Mouse (Mus musculus) brain, adult 10 weeks (tissue): ENCODE data around the gene Oaf. TPM values are rescaled to one million over a fixed set of nuclear protein-coding genes. Genes with fewer than 3 reads are reported as not detected.

Source experiments
- polyA plus RNA-seq: library from polyadenylated mRNA; stranded (reverse); fragments of 350-450 nt; fragmentation: Illumina TruSeq; extraction: RNeasy Lipid Tissue Mini Kit (QIAGEN cat#74804); gene quantifications from one replicate; pipeline ENCODE4 v1.2.3, GENCODE M21; 2015; ENCODE audit warnings: low read depth, low replicate concordance

Oaf gene
- 13.5 TPM for polyA plus RNA-seq

DNA sequence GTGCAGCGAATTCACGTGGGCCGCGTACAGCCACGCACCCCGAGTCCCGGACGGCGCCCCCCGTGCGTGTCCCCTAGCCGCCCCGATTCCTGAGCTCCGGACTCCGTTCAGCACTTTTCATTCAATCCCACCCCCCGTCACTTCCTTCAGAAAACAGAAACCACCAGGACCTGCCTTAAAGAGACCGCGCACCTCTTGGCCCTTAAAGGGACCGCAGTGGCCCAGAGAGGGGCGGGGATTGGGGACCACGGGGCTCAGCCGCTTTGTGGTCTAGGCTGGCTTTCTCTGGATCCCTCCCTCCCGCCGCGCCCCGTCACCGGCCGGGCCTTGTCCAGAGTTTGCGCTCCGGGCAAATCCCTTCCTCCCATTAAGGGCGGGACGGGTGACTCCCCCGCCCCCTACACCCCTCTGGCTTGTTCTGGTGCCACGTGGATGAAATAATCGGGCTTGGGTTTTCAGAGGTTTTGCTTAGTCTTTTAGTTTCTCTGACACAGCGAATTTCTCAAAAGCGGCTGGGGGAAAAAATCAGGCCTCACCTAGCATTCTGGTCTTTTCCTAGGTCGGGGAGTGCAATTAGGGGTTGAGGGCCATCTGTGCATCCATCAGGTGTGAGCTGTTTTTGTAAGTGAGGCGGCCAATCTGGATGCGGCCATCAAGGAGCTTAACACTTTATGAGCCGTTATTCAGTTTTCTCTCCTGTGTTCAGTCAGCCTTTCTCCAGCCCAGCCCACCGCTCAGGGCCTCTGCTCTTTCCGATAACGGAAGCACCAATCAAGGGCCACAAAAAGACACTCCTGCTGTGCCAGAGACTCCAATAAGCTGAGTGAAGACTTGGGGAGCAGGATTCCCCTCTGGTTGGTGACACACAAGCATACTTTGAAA lies at the start of gene Oaf:
Oaf (minus strand) TSS at position 200 of the 882 bp plus-strand sequence.

DNA sequence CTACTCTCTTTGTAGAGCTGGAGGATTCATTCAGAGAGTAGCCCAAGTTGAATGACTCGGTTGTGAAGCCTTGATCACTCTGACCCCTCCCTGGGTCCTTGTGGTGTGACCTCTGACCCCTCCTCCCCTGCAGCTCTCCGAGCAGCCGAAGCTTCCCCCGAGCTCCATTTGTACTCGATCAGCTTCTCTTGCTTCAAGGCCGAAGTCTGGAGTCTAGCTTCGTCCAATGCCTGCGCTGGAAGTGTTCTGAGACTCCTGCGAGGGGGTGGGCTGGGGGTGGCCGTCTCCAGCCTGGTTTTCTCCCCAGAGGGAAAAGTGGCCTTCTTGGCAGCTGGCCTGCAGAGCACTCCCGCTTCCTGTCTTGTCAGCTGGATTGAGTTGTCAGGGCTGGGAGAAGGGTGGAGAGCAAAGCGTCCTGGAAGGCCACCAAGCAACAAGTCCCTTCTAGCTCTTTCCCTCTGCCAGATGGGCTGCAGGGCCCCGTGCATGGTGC lies 29.5 kb downstream of the Oaf start, which contains the start of gene Pou2f3:
Pou2f3 (minus strand) TSS at position 180 of the 493 bp plus-strand sequence.

Other genes with a start within 250 kb of the Oaf start
- gene Arhgef12, start 132.7 kb downstream of the Oaf start, polyA plus RNA-seq: 67.0 TPM
- 15.7 TPM for gene Tmem136, start 123.3 kb downstream of the Oaf start, polyA plus RNA-seq
- 0.59 TPM for gene Pou2f3, start 29.5 kb downstream of the Oaf start, polyA plus RNA-seq
- not detected for gene Trim29, start 70.9 kb upstream of the Oaf start, polyA plus RNA-seq